Mouse (Mus musculus) forebrain, postnatal 0 days (tissue): ENCODE data around the gene Rph3al. TPM values are rescaled to one million over a fixed set of nuclear protein-coding genes. Genes with fewer than 3 reads are reported as not detected.
A peak's percentile ranks its signal among the peaks of the same experiment; 100 is the strongest.

ENCODE experiments used
- ATAC-seq: fragments of 200-750 bp; cut with Nextera tagmentation; 2 replicates; pipeline ENCODE4 v1.8.0; 2017; ENCODE audit warnings: mild to moderate bottlenecking, moderate library complexity
- DNase-seq: peaks from one replicate; pipeline ENCODE4 v3.0.0-alpha.2; 2015
- H3K27ac ChIP-seq: fragments of 300-500 bp; sonication (generic); 2 replicates; pipeline ENCODE4 v1.5.1; 2014; ENCODE audit warnings: low read depth, mild to moderate bottlenecking, antibody characterized with exemption, low read length, moderate library complexity, mixed read lengths
- H3K27me3 ChIP-seq: fragments of 300-500 bp; sonication (generic); 2 replicates; pipeline ENCODE4 v1.6.1; 2014; ENCODE audit warnings: mild to moderate bottlenecking, low read length, mixed read lengths; ENCODE audit not compliant: insufficient read depth
- H3K36me3 ChIP-seq: fragments of 300-500 bp; sonication (generic); 2 replicates; pipeline ENCODE4 v1.6.1; 2014; ENCODE audit warnings: mild to moderate bottlenecking, moderate library complexity; ENCODE audit not compliant: insufficient read depth
- H3K4me1 ChIP-seq: fragments of 300-500 bp; sonication (generic); 2 replicates; pipeline ENCODE4 v1.6.1; 2014; ENCODE audit warnings: antibody characterized with exemption; ENCODE audit not compliant: insufficient read depth
- H3K4me2 ChIP-seq: fragments of 300-500 bp; sonication (generic); 2 replicates; pipeline ENCODE4 v1.6.1; 2014; ENCODE audit warnings: low read depth, mild to moderate bottlenecking, moderate library complexity
- H3K4me3 ChIP-seq: fragments of 300-500 bp; sonication (generic); 2 replicates; pipeline ENCODE4 v1.5.1; 2014; ENCODE audit warnings: low read depth, low read length, mixed read lengths
- H3K9ac ChIP-seq: fragments of 300-500 bp; sonication (generic); 2 replicates; pipeline ENCODE4 v1.6.1; 2014; ENCODE audit warnings: mild to moderate bottlenecking
- H3K9me3 ChIP-seq: fragments of 300-500 bp; sonication (generic); 2 replicates; pipeline ENCODE4 v1.6.1; 2016; ENCODE audit warnings: low read length
- CTCF ChIP-seq: sonication (generic); IDR thresholded peaks from 2 replicates; pipeline ENCODE4 v1.5.1; 2016; ENCODE audit warnings: antibody characterized with exemption, control low read depth, low read depth
- WGBS: fragments of 180-500 bp; shearing (Covaris S2); extraction: QIAGEN DNeasy Blood & Tissue Kit; methylation state at CpG from one replicate; pipeline ENCODE4 v1.1.7; 2014; 5-methylcytosine and 5-hydroxymethylcytosine counted together
- polyA plus RNA-seq: library from polyadenylated mRNA; unstranded; fragments of >200 nt; fragmentation: Nextera tagmentation; extraction: Ambion mirVana; gene quantifications from 2 replicates; pipeline ENCODE4 v1.2.1, GENCODE M21; 2015
- total RNA-seq: library from RNA; depleted of rRNA; stranded (reverse); fragments of >200 nt; gene quantifications from 2 replicates; pipeline ENCODE4 v1.2.3, GENCODE M21; 2014; rRNA removed

The Rph3al gene
- total and polyA plus RNA-seq, 2 experiments from 2014 or later, result 1.9 to 2.4 TPM

DNA sequence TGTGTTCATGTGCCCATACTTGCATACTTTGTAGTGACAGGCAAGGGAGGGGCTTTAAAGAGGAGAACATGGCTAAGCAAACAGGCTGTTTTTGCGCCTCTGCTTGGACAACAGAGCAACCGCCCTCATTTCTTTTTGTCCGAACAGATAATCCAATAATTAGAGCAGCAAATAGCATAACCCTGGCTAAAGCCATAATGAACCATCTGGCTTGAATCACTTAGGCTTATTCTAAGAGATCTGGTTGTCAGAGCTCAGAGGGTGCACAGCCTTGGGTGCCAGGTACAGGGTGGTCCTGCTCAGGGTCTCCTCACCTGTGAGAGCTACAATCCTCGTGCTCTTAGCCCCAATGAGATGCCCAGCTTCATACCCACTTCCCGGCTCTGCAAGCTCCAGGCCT lies 144.9 kb downstream of the Rph3al start:
- WGBS, result 60% methylated on average over 5 of the region's 5 CpGs
- H3K4me3 ChIP-seq, result no peak overlapping the region
- H3K9me3 ChIP-seq, result no peaks in the 10 kb centered on the region
- ATAC-seq, result no peak
- H3K27me3 ChIP-seq, result peaks cover 21% of the 10 kb centered on the region
- H3K4me2 ChIP-seq, result no peak overlapping the region
- H3K4me1 ChIP-seq, result no peaks in the 10 kb centered on the region
- TF ChIP-seq CTCF, result no peak
- H3K36me3 ChIP-seq, result no peaks in the 10 kb centered on the region
- no peak overlapping the region for H3K9ac ChIP-seq
- no peak overlapping the region for H3K27ac ChIP-seq
- no peak for DNase-seq

DNA sequence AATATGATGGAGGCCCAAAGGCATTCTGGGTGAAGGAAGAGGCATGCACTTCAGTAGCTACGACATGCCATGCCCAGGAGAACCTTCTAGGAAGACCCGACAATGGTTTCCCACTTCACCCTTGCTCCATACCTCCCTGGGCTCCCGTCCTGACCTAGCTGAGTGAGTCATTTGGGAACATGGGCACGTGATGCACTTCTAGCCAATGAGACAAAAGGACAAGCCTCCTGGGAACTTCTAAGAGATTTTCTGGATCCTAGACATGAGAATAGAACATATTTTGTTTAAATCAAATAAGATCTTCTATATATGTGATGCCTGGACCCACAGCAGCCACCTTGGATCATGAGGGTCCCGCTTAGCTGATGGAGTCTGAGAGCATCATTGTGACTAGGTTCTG lies 145.7 kb downstream of the Rph3al start:
- 69% methylated on average over 5 of the region's 5 CpGs for WGBS
- TF ChIP-seq CTCF, result no peak

DNA sequence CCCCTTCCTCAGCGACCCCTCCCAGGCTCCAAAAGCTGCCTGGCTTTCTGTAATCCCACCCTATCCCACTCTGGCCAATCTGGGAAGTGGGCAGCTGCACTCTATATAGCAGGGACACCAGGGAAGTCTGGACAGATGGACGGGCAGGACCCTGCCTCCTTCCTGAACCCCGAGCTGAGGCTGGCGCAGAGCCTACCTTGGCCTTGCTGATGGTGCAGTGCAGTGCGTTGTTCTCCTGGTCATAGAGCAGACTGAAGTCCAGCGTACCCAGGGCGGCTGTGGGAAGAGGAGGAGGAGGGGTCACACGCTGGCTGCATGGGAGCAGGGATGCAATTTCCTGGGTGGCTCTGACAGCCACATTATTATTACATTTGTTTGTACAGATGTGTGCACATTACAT lies 152.3 kb downstream of the Rph3al start:
- no peak for TF ChIP-seq CTCF
- ATAC-seq, result no peak

More for the DNA sequence above, 145.7 kb downstream of the Rph3al start:
- H3K9ac ChIP-seq, result no peak overlapping the region
- no peaks in the 10 kb centered on the region for H3K4me1 ChIP-seq
- H3K9me3 ChIP-seq, result no peaks in the 10 kb centered on the region
- no peaks in the 10 kb centered on the region for H3K36me3 ChIP-seq
- ATAC-seq (no peak), DNase-seq (no peak)
- no peak overlapping the region for H3K4me3 ChIP-seq
- peaks cover 21% of the 10 kb centered on the region for H3K27me3 ChIP-seq
- no peak overlapping the region for H3K4me2 ChIP-seq
- no peak overlapping the region for H3K27ac ChIP-seq

GRCm38 (mm10) chr11:75783799-75784198 lies 154.4 kb downstream of the Rph3al start:
- ATAC-seq (no peak), DNase-seq (no peak)
- Histone ChIP-seq H3K4me1 (no peaks in the 10 kb centered on the region), H3K27me3 (no peaks in the 10 kb centered on the region), H3K4me2 (no peak overlapping the region), H3K36me3 (0 out of 2 replicates have a peak, but pooled peaks cover 3% of the 10 kb centered on the region), H3K27ac (no peak overlapping the region), H3K4me3 (no peak overlapping the region), H3K9ac (no peak overlapping the region), H3K9me3 (no peaks in the 10 kb centered on the region)
- WGBS, result 85% methylated on average over 5 of the region's 5 CpGs
- no peak for TF ChIP-seq CTCF

More for the DNA sequence above, 152.3 kb downstream of the Rph3al start:
- H3K4me1 ChIP-seq, result no peaks in the 10 kb centered on the region
- no peak overlapping the region for H3K4me2 ChIP-seq
- no peak overlapping the region for H3K4me3 ChIP-seq
- DNase-seq, result no peak
- H3K36me3 ChIP-seq, result no peaks in the 10 kb centered on the region
- no peaks in the 10 kb centered on the region for H3K27me3 ChIP-seq
- no peaks in the 10 kb centered on the region for H3K9me3 ChIP-seq
- 82% methylated on average over 8 of the region's 8 CpGs for WGBS
- no peak overlapping the region for H3K9ac ChIP-seq
- no peak overlapping the region for H3K27ac ChIP-seq

- DNase-seq, result peak; percentile 82
- Histone ChIP-seq H3K27ac (no peak overlapping the region), H3K9me3 (no peaks in the 10 kb centered on the region), H3K9ac (no peak overlapping the region), H3K27me3 (no peaks in the 10 kb centered on the region), H3K36me3 (0 out of 2 replicates have a peak, but pooled peaks cover 3% of the 10 kb centered on the region), H3K4me2 (no peak overlapping the region), H3K4me1 (no peaks in the 10 kb centered on the region), H3K4me3 (no peak overlapping the region)
- peak; percentile 69 for ATAC-seq
- 24% methylated on average over 6 of the region's 6 CpGs for WGBS
- TF ChIP-seq CTCF, result peak; percentile 95
These were observed 156.3 kb downstream of the Rph3al start for GRCm38 (mm10) chr11:75781919-75782318.

Other genes with a start within 250 kb of the Rph3al start
- 309 and 330 TPM in 2 replicates for gene Ywhae, start 205.6 kb downstream of the Rph3al start, total RNA-seq
- 1,517 and 1,700 TPM in 2 replicates for gene Ywhae, start 205.6 kb downstream of the Rph3al start, polyA plus RNA-seq
- 13.3 and 16.2 TPM in 2 replicates for gene Doc2b, start 142.4 kb downstream of the Rph3al start, total RNA-seq
- gene Doc2b, start 142.4 kb downstream of the Rph3al start, polyA plus RNA-seq, result 3.5 and 5.3 TPM in 2 replicates
- gene 1700016K19Rik, start 61.5 kb upstream of the Rph3al start, total RNA-seq, result 5.0 and 10.0 TPM in 2 replicates
- gene 1700016K19Rik, start 61.5 kb upstream of the Rph3al start, polyA plus RNA-seq, result 7.7 and 8.0 TPM in 2 replicates
- gene Rflnb, start 89.4 kb upstream of the Rph3al start, total RNA-seq, result 11.6 and 12.7 TPM in 2 replicates
- 9.1 and 14.0 TPM in 2 replicates for gene Rflnb, start 89.4 kb upstream of the Rph3al start, polyA plus RNA-seq
- gene Vps53, start 241.2 kb upstream of the Rph3al start, total RNA-seq, result 49.4 and 56.6 TPM in 2 replicates
- 59.1 and 63.2 TPM in 2 replicates for gene Vps53, start 241.2 kb upstream of the Rph3al start, polyA plus RNA-seq
- 25.1 TPM in 2 replicates for gene Fam57a, start 241.2 kb upstream of the Rph3al start, total RNA-seq
- 14.3 and 17.4 TPM in 2 replicates for gene Fam57a, start 241.2 kb upstream of the Rph3al start, polyA plus RNA-seq